Mouse (Mus musculus) layer of hippocampus, postnatal 14 days (tissue): ENCODE results near the gene Pdgfc. TPM values are rescaled to one million over a fixed set of nuclear protein-coding genes. Genes with fewer than 3 reads are reported as not detected.

ENCODE experiments used
- DNase-seq, 2 experiments: peaks; one replicate each; pipeline ENCODE4 v3.0.0; 2021 to 2022; ENCODE audit warnings: low spot score in 2 of 2, mixed read lengths in 1 of 2
- total RNA-seq, 2 experiments: library from RNA; stranded (reverse); gene quantifications; 2 replicates each; pipeline ENCODE4 v1.2.3; 2021

Gene Pdgfc
- total RNA-seq, 2 experiments from 2014 or later = 6.0 to 6.6 TPM

DNA sequence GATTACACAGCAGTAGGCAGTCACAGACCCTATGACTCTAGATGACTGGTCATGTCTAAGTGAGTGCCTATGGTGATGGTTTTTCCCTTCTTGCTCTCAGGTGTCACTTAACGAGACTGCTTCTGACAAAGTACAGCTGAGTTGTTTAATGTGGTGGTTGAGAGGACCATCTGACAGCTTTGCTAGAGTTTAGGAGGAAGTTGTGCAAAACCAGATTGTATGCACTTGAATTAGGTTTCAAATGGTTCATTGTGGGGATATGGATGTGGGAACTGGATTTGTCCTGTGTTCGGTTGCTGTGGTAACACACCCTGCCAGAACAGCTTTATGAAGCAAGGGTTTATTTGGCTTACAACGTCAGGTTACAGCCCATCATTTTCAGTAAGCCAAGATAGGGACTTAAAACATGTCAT is 112.9 kb downstream of the Pdgfc start:
- peak; percentile 12 to 62 for DNase-seq

DNA sequence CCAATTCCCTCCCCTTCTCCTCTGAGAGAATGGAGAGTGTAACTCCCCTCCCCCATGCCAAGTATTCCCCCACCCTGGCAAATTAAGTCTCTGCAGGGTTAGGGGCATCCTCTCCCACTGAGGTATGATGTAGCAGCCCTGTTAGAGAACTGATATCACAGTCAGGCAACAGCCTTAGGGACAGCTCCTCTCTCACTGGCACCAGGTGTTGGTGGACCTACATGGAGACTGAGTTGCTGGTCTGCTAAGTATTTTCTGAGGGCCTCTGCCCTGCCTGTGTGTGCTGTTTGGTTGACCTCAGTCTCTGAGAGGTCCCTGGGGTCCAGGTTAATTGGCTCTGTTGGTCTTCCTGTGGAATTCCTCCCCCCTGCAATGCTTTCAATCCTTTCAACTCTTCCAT is 114.0 kb downstream of the Pdgfc start:
- DNase-seq = no peak

DNA sequence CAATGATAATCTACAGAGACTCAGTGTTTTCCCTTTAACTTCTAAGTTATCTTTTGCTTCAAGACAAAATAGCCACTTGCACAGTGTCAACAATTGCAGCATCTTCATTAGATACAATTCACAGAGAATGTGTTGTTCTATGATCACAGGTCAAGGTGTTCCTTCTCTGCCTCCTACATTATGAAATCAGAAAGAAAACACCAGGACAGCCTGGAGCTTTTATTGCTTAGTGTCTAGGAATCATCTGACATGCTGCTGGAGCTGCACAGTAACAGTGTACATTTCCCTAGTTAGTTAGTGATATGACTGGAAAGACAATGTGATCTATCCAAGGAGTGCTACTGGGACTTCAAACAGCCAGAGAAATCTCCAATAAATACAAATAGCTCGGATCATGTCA is 118.2 kb downstream of the Pdgfc start:
- DNase-seq = no peak

DNA sequence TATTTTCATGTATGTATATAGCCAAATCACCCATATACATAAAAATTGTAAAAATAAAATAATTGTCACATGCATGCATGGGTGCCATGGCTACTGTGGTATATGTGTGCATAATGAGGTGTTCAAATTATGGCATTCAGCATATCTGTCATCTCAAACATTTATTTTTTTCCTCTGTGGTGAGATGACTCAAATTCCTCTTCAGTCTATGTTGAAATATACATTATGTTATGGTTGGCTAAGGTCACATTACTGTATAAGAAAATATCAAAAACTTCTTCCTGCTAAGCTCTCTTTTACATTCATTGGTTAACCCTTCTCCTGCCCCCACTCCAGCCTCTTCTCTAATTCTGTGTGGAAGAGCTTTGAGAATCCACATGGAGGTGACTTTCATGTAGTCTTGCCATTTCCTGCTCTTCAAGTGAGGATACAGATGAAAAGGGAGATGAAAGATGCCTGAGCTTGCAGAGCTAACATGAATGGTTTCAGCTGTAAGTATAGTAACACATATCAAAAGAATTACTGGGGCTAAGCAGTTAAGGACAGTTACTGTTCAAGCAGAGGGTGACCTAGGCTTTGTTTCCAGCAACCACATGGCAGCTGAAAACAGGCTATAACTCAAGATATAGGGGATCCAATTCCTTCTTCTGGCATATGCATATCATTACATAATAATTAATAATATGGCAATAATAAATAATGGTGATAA is 124.4 kb downstream of the Pdgfc start:
- DNase-seq = no peak

DNA sequence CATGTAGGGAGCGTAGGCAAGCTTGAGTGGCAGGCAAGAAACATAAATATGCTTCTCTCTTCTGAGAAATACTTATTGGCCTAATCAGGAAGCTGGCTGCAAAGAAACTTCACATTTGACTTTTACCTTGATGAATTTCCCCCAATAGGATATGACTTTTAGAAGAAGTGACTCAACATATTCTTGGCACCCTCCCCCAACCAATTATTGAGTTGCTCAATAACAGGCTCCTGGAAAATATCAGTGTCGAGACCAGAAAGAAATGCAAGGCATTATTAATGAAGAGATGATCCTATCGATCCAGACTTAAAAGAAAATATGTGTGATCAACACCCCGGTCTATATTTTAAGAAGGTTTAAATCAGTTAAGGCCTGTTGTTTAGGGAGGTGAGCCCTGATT is 125.9 kb downstream of the Pdgfc start:
- DNase-seq = no peak

DNA sequence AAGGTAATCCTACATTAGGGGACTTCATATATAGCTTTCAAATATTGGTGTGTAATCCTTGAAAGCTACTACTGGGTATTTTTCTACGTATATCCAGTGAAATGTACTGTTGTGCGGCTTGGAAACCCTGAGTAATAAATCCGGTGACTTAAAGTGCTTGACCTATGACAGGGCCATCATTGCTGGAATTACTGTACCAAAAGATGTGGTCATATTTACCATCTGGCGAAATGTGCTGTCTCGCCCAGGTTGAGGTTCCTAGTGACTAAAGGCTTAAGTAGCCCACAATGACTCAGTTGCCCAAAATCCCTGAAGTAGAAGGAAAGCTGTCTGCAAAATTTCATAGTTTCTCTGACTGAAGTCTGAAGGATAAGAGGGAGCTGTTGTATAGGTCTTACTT is 127.9 kb downstream of the Pdgfc start:
- DNase-seq = no peak

DNA sequence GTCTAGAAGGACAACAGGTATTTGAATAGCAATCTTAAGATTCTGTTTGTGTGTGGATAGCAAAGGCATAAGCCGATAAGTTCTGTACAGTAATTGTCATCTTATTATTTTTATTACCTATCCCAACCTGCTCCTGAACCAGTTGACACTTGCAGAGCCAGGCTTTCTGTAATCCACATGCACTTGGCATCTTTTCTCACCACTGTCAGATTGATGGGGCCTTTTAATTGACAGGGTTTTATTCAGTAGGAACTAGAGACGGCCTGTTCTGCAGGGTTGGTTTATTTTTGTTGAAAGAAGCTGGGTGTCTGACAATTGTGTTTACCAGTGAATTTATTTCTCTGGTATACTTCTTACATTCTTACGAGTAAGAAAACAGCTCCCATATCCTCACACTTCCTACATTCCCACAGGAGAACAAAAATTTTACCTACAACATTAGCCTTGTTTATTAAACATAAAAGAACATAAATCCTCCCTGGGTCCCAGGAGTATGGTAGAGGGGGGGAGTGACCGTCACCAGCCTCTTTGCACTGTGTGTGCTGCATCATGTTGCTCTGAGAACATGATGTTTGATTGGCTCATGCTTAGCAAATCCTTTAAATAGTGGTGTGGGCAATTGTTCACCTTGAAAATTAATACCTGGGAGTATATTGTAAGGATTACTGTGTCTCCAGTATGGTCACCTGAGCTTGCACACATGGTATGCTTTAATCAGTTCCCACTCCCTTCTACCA is 134.0 kb downstream of the Pdgfc start:
- no peak for DNase-seq

DNA sequence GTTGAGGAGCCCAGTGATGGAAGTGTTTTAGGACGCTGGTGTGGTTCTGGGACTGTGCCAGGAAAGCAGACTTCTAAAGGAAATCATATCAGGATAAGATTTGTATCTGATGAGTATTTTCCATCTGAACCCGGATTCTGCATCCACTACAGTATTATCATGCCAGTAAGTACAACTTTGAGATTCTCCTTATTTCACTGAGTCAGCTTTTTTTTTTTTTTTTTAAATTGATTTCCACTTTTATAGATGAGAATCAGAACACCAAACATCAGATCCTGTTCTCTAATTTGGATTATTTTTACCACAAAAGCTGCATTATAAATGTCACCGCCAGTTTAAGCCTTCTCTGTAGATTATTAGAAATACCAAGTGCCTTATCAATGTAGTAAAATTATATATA is 138.6 kb downstream of the Pdgfc start:
- no peak for DNase-seq

DNA sequence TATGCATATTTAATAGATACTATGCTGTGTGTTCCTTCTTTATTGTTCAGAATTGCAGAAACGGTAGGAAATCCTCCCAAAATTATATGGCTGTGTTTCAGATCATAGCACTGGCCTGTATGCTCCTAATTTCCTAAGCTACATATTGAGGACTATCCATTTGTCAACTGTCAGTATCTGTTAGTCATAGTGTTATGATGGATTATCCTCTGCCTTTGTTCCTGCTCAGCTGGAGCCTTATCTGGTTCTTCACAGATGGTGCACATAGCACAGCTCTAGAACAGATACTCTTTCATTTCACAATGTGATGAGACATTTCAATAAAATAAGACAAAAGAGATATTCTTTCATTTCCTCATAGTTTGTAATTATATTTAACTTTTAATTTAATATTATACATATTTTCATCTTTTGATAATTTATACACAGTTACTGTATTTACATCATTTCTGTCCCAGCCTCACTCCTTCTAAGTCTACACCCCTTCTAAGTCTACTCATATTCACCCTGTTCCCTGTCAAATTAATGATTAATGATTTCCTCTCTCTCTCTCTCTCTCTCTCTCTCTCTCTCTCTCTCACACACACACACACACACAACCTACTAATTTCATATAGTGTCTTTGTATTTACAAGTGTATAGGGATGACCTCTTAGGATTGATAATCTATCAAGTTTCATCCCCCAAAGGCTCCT is 145.2 kb downstream of the Pdgfc start:
- peak in 1 of 2 experiments; percentile 26 for DNase-seq

DNA sequence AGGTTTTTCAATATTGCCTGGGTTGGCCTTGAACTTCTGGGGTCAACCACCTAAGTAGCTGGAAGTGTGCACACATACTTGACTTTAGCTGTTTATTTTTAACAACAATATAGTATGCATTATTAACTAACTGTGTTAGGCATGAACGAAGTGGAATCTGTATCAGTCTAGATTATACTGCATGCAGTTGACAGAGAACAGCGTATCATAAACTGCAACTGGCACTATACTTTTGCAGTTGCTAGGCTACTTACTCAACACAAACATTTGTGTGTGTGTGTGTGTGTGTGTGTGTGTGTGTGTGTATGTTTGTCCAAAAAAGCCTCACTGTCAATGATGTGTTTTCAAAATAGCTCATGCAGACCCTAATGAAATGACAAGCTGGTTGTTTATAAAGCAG is 160.7 kb downstream of the Pdgfc start:
- DNase-seq = no peak

DNA sequence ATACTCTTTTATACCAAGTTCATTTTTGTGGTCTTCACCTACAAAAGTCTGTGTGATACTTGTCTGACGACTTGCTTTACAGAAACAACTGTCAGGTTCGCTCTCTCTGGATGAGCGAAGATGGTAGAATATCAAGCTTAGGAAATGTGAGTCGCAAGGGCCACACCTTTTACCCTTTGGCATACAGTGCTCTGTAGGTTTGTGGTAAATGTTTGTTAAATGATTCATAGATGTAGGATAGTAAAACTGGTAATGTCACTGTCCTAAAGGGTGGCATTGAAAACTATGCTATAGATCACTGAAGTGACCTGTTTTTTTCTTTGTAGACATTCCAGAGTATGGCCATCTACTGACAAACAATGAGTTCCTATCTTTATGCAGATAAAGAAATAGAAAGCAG is 161.4 kb downstream of the Pdgfc start:
- DNase-seq = no peak

DNA sequence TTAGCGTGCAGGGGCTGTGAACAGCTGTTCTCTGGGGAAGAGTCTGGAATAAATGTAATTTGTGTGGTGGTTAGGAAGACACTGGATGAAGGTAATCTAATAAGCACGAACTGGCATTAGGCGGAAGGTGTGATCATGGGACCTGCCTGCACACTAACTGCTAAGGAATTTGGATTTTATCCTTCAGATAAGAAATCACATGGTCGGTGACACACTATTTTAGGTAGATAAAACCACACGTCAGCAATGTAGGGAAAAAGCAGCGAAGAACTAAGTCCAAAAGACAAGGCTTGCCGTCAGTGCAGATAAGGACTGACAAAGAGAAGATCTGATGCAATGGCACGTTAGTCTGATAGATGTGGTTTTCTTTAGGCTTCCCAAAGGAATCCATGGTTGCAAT is 164.4 kb downstream of the Pdgfc start:
- no peak for DNase-seq

DNA sequence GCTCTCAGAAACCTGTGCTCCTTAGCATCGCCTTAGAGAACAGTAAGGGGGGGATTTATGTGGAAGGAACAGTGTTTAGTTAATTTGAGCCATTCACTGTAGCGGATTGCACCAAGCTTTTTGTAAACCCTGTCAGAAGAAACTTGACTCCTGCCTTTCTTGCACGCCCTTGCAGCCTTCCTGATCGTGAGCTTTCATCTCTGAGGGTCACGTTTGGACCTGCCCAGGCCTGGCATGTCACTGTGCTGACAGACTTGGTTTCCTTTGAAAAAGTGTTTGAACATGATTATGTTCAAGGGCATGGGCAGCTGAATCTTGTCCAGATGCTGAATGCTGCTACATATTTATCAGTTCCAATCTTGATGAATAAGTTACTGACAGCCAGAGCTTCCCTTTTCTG is 169.0 kb downstream of the Pdgfc start:
- DNase-seq = no peak

DNA sequence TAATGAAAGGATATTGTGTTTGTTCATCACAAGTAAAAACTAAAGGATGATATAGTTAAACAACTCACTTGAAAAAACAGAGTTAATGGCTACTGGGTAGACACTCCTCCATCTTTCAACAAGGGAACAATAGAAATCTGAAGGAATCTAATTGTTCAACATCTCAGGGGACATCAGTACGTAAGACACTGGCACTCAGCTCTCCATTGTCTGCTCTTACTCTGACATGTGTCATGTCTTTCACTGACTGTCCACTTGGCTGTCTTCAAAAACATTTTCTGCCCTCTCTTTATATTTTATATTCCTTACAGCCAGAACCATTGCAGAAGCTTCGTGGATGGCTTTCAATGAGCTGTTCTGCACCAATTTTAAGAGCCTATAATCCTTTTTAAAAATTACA is 172.0 kb downstream of the Pdgfc start:
- DNase-seq = no peak

DNA sequence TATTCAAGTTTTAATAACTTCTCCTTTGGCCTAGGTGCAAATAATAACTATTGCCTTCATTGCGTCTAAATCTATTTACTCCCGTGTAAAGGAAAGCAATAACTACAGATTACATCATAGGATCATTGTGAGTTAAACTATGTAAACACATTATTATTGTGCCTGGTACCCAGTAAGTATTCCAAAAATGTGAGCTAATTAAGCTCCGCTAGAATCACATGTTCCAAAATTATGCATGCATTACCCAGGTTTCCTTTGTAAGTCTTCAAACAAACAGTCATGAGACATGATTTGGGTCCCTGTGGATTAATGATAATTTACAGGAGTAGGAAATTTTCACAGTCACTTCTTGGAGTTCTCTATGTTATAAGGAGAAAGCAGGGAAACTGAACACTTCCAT is 174.9 kb downstream of the Pdgfc start:
- DNase-seq = no peak

DNA sequence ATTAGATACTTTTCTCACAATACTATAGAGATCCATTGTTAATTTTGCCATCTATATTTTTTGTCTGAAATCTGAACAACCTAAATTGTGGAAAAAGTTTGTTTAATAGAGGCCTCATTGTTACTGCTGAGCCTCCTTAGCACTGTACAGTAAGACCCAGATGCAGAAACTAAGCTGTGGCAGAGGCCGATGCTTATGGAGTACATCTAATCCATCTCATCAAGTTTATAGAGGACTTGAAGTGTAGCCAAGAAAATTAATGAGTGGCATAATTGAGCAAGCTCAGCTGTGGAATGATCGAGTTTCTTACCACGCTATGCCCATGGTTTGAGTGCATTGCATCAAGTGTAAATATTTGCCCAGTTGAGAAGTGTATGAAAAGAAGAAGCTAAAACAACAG is 175.4 kb downstream of the Pdgfc start:
- DNase-seq = no peak

DNA sequence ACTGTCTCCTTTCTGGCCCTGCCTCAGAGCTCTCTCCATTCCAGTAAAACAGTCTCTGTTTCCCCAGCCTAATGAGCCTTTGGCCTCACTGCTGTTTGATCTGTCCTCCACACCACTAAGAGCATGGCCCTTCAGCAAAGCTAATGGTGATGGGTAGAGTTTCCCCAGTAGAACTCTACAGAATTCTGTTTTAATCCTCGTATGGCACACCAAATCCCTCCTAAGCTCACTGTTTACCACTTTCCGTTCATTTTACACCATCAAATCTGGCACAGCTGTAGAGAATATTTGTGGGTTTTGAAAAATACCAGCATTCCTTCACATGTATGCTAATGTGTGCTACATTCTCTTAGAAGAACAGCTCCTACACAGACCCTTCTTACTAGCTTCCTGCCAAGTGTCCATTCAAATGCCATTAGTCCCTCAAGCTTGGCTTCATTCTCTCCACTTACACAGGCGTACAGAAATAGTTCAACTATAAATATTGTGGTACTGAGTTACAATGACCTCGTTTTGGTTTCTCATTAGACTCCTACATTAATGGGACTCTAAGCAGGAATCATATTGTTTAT is 179.4 kb downstream of the Pdgfc start:
- DNase-seq = no peak

DNA sequence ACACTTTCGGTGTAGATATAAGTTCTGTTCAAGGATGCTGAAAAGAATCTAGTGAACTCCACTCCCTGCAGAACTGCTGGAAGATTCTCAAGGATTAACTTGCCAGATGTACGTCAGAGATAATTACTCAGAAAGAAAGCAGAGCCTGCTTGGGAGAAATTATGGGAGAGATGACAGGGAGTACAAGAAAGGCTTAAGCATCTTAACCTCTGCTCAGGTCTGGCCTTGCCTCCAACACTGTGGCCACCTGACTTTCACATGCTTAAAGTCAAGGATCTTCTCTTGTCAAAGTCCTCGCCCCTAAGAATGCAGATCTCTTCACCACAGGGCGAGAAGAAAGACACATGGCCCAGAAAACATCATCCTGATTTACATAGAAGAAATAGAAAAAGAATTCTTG is 185.5 kb downstream of the Pdgfc start:
- no peak for DNase-seq

DNA sequence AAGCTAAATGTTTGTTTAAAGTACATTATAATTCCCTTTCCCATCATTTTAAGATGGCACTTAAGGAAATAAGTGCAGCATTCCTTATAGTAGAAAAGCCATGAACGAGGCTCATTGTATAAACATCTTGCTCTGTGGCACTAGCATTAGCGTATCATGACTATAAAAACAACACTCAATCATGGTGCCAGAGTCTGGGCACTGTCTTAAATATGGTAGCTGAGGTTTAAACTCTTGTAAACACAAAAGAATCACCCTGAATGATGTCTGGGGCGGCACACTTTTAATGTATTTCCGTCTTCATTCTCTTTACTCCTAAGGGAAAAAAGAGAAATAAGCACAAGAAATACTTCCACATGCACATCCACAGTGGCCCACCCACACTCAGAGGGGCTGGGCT is 192.1 kb downstream of the Pdgfc start:
- DNase-seq = no peak

DNA sequence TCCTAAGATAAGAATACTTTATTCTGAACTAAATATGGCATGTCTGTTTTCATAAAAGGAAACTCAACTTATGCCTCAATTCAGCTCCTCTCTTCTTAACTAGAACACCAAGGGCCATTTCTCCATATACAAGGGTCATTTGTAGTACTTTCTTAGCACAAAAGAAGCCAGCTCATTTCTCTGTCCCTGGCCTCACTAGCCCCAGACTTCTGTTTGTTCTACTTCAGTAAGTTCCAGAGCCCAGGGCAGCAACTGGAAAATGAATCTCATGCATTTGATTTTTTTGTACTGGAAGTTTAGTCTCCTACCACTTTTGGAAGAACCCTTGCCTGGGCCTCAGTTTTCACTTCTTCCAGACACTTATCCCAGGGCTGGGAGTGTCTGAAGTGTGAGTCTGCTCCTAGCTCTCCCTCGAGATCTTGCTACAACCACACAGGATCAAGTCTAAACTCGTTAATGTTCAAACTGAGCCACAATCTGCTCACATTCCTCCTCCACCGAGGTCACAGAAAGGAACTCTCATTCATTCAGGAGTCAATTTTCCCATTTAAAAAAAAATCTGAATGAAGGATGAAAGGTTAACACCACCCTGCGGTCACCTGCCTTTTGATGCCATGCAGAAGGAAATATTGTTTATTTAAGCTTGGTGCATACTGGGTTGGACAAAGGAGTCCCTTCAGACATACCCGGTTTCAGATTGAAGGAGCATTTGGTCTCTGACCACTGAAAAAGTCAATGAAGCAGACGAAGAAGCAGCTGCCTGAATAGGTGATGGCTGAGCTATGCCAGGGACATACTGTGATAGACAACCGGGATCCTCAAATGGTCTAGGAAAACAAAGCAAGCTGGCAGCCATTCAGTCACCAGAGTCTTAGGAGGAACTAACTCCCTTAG is 206.7 kb downstream of the Pdgfc start:
- DNase-seq = no peak

DNA sequence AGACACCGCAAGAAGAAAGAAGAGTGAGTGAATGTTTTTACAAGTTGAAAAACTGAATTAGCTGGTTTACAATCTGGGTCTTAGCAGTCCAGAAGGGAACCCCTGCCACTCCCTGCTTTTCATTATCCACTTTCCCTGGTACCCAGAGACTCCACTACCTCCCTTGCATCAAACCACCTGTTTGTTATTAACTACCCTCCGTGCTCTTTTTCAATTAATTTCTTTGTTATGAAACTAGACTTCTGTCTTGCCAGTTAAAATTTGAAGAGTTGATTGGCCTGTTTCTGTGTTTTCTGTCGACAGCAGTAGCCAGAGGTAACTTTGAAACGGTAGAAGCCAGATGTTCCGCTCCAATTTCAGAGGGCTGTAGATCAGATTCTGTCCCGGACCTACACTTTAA is 207.4 kb downstream of the Pdgfc start:
- DNase-seq = no peak
